In genomic region chr8:91806084-91806719, GRCm38 (mm10) we compare ENCODE assay signal across 9 mouse cellular contexts. TPM values are rescaled to one million over a fixed set of nuclear protein-coding genes. Genes with fewer than 3 reads are reported as not detected.
A peak's percentile ranks its signal among the peaks of the same experiment; 100 is the strongest.
DNase-seq lines count a peak whose midpoint lies in the region; ATAC-seq and TF ChIP-seq lines count a peak whose summit lies in the region.
"Had no signal": no experiment of that assay in that cellular context is flagged by ENCODE, and none has a peak within 500 bp of the region (broad histone marks: within the 10 kb centered on the region; RNA-seq: fewer than 3 reads in every experiment).

No protein-coding gene starts in this region.

- no peaks in the 10 kb centered on the region for H3K36me3 ChIP-seq in stomach, embryonic 15.5 days
- H3K36me3 ChIP-seq in stomach, postnatal 0 days (ENCODE audit: control insufficient read depth, insufficient read depth, low read length) = no peaks in the 10 kb centered on the region
- H3K36me3 ChIP-seq in hindbrain, embryonic 13.5 days = no peaks in the 10 kb centered on the region
- no peaks in the 10 kb centered on the region for H3K36me3 ChIP-seq in lung, postnatal 0 days (ENCODE audit: insufficient read depth, low read length)

- H3K4me2 ChIP-seq in stomach, embryonic 15.5 days = peak overlapping the region; percentile 5; the same call in 1 of the 2 replicates
- no peak overlapping the region for H3K4me2 ChIP-seq in stomach, postnatal 0 days (replicated peaks; ENCODE audit: low read depth)
- peak overlapping the region; percentile 66 for H3K4me2 ChIP-seq in hindbrain, embryonic 13.5 days
- peak overlapping the region; percentile 55 for H3K4me2 ChIP-seq in lung, postnatal 0 days (replicated peaks; ENCODE audit: low read depth, low read length)

- H3K9me3 ChIP-seq in stomach, embryonic 15.5 days = no peaks in the 10 kb centered on the region
- no peaks in the 10 kb centered on the region for H3K9me3 ChIP-seq in stomach, postnatal 0 days (ENCODE audit: control insufficient read depth, low read length)
- no peaks in the 10 kb centered on the region for H3K9me3 ChIP-seq in hindbrain, embryonic 13.5 days
- no peaks in the 10 kb centered on the region for H3K9me3 ChIP-seq in lung, postnatal 0 days (ENCODE audit: low read length)

- intact Hi-C loops in left cerebral cortex, postnatal 10 days (cut with DNase I) = loop anchor here (10.0 kb wide), 2 partner anchors 431 to 869 kb away; partner anchors contain the start of gene Irx6

- peaks cover 32% of the 10 kb centered on the region for H3K4me1 ChIP-seq in stomach, embryonic 15.5 days
- H3K4me1 ChIP-seq in stomach, postnatal 0 days (replicated peaks; ENCODE audit: control insufficient read depth, insufficient read depth) = no peaks in the 10 kb centered on the region
- peaks cover 55% of the 10 kb centered on the region for H3K4me1 ChIP-seq in hindbrain, embryonic 13.5 days (replicated peaks)
- 0 out of 2 replicates have a peak, but pooled peaks cover 4% of the 10 kb centered on the region for H3K4me1 ChIP-seq in lung, postnatal 0 days (ENCODE audit: insufficient read depth, low read depth, low read length)

- no peak for DNase-seq in stomach, postnatal 0 days (ENCODE audit: low spot score)
- no peak for DNase-seq in lung, postnatal 0 days (ENCODE audit: low spot score)
- no peak for DNase-seq in frontal cortex, postnatal 25 days (ENCODE audit: low spot score in 2 of 2)
- no peak for DNase-seq in left cerebral cortex, postnatal 10 days (ENCODE audit: extremely low spot score in 1 of 2, low spot score in 2 of 2)
- no peak for DNase-seq in adrenal gland, postnatal 10 days
- no peak for DNase-seq in thymus, adult 18-20 months
- DNase-seq: cerebellum, adult 8-10 months had no signal

- H3K4me3 ChIP-seq in stomach, embryonic 15.5 days (replicated peaks) = peak overlapping the region; percentile 1; the same call in 1 of the 2 replicates
- H3K4me3 ChIP-seq in stomach, postnatal 0 days (ENCODE audit: low read depth, low read length) = no peak overlapping the region
- H3K4me3 ChIP-seq in hindbrain, embryonic 13.5 days = peak overlapping the region; percentile 34
- H3K4me3 ChIP-seq in lung, postnatal 0 days (ENCODE audit: low read depth, low read length) = peak overlapping the region; percentile 29

- H3K27me3 ChIP-seq in stomach, embryonic 15.5 days (replicated peaks) = peaks cover 78% of the 10 kb centered on the region
- H3K27me3 ChIP-seq in stomach, postnatal 0 days (ENCODE audit: control insufficient read depth, insufficient read depth, low read length) = peaks cover 7% of the 10 kb centered on the region; the same call in 1 of the 2 replicates
- H3K27me3 ChIP-seq in hindbrain, embryonic 13.5 days = peaks cover 74% of the 10 kb centered on the region
- H3K27me3 ChIP-seq in lung, postnatal 0 days (replicated peaks; ENCODE audit: insufficient read depth, low read length) = peaks cover 30% of the 10 kb centered on the region

- H3K27ac ChIP-seq in stomach, embryonic 15.5 days = no peak overlapping the region
- H3K27ac ChIP-seq in stomach, postnatal 0 days (replicated peaks) = no peak overlapping the region
- peak overlapping the region; percentile 83 for H3K27ac ChIP-seq in hindbrain, embryonic 13.5 days
- H3K27ac ChIP-seq in lung, postnatal 0 days (ENCODE audit: low read length) = peak overlapping the region; percentile 70

- 4% methylated on average over 33 of the region's 33 CpGs for WGBS in stomach, embryonic 15.5 days
- WGBS in stomach, postnatal 0 days = 25% methylated on average over 33 of the region's 33 CpGs
- 3% methylated on average over 33 of the region's 33 CpGs for WGBS in hindbrain, embryonic 13.5 days
- WGBS in lung, postnatal 0 days = 5% methylated on average over 33 of the region's 33 CpGs

- TF ChIP-seq EP300 in stomach, postnatal 0 days (optimal IDR thresholded peaks at IDR 0.05) = no peak
- no peak for TF ChIP-seq EP300 in lung, postnatal 0 days (IDR thresholded peaks at IDR 0.05)

- TF ChIP-seq CTCF in stomach, postnatal 0 days (IDR thresholded peaks at IDR 0.05; ENCODE audit: low read depth) = no peak
- 0 out of 2 replicates have a peak, but pooled peaks have one; percentile 1 for TF ChIP-seq CTCF in lung, postnatal 0 days (IDR thresholded peaks at IDR 0.05)

- no peak overlapping the region for H3K9ac ChIP-seq in stomach, embryonic 15.5 days
- H3K9ac ChIP-seq in stomach, postnatal 0 days (ENCODE audit: low read length) = no peak overlapping the region
- peak overlapping the region; percentile 49 for H3K9ac ChIP-seq in hindbrain, embryonic 13.5 days
- no peak overlapping the region for H3K9ac ChIP-seq in lung, postnatal 0 days (replicated peaks; ENCODE audit: low read depth)

- ATAC-seq in stomach, embryonic 15.5 days (ENCODE audit: insufficient read depth, low FRiP score, low read depth) = no peak
- ATAC-seq in stomach, postnatal 0 days (ENCODE audit: low FRiP score, low TSS enrichment) = no peak
- no peak for ATAC-seq in hindbrain, embryonic 13.5 days (ENCODE audit: low FRiP score)
- no peak for ATAC-seq in lung, postnatal 0 days

RNA-seq across cellular contexts. Expression of gene Irx3, which starts 4.3 kb away (rescaled TPM):
- polyA plus RNA-seq in stomach, embryonic 15.5 days (2015; fragmentation: Nextera tagmentation; extraction: Ambion mirVana) = 2.8 and 4.0 TPM in 2 replicates
- 7.6 and 7.7 TPM in 2 replicates for polyA plus RNA-seq in stomach, postnatal 0 days (2015; fragmentation: Nextera tagmentation; extraction: Ambion mirVana)
- 20.4 and 23.6 TPM in 2 replicates for polyA plus RNA-seq in hindbrain, embryonic 13.5 days (2015; fragmentation: Nextera tagmentation; extraction: Ambion mirVana)
- polyA plus RNA-seq in lung, postnatal 0 days (2015; fragmentation: Nextera tagmentation; extraction: Ambion mirVana) = 36.6 and 43.9 TPM in 2 replicates
- total RNA-seq in left cerebral cortex, postnatal 10 days (2021) = under 1 TPM; 0.17 to 0.18 TPM
- total RNA-seq in adrenal gland, postnatal 10 days (2021) = 1 to 10 TPM; 5.7 to 6.3 TPM

Comparison
In these comparisons a context has a peak if more than half of its experiments do, and no peak if none do; other contexts are left out.
1. H3K27ac ChIP-seq: peak in hindbrain, embryonic 13.5 days (single experiment) and lung, postnatal 0 days (single experiment); none in stomach, embryonic 15.5 days (single experiment) and stomach, postnatal 0 days (single experiment).